Mouse (Mus musculus): Measurements from ENCODE around the gene Btrc.
A peak's percentile ranks its signal among the peaks of the same experiment; 100 is the strongest.

Btrc gene

GRCm38 (mm10) chr19:45573033-45573432 is 209.5 kb downstream of the Btrc start:
- DNase-seq (ENCODE audit: low spot score in 2 of 2), result no peak

GRCm38 (mm10) chr19:45573861-45574267 is 210.3 kb downstream of the Btrc start:
- DNase-seq (ENCODE audit: low spot score in 2 of 2), result peak; percentile 33 to 50

- DNase-seq (ENCODE audit: low spot score in 2 of 2), result no peak
Measured at GRCm38 (mm10) chr19:45574339-45574898, 210.9 kb downstream of the Btrc start.

- DNase-seq (ENCODE audit: low spot score in 2 of 2), result no peak
Measured at GRCm38 (mm10) chr19:45574941-45575631, 211.6 kb downstream of the Btrc start.

GRCm38 (mm10) chr19:45575632-45576001 is 212.1 kb downstream of the Btrc start:
- no peak for DNase-seq (ENCODE audit: low spot score in 2 of 2)

GRCm38 (mm10) chr19:45577141-45577750 is 213.7 kb downstream of the Btrc start:
- DNase-seq (ENCODE audit: low spot score in 2 of 2), result no peak

- DNase-seq (ENCODE audit: low spot score in 2 of 2), result no peak
Measured at GRCm38 (mm10) chr19:45578976-45579375, 215.4 kb downstream of the Btrc start.

- no peak for DNase-seq (ENCODE audit: low spot score in 2 of 2)
Measured at GRCm38 (mm10) chr19:45579416-45579815, 215.9 kb downstream of the Btrc start.
